Mouse (Mus musculus): ENCODE results near the gene Phb.

The Phb gene

DNA sequence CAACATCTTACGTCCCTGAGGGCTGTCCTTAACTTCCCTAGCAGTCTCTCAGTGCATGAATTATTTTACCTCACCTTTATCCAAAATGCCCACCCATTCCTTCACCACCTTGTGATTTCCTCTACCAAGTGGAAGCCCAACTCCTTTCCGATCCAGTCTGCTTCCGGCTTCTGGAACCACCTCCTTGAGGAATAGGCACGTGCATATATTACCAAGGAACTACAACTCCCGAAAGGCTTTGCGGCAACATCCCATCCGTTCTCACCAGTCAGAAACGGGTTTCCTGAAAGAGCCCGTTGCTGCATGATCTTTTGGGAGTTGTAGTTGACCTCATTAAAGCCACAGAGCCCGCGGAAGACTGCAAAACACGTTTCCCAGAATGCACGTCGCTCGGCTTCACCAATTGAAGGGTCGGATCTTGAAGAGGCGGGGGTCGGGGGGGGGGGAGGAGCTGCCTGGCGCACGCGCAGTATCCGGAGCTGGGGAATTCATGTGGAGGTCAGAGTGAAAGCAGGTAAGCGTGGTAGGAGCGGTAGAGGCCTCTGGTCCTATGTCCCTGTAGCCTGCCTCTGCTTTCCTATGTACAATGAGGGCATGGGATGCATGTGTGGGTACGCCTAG is at the start of gene Phb:
TSS of gene Phb (plus strand) at position 429 of the 621 bp plus-strand sequence.
- peak; percentile 99 for DNase-seq (ENCODE audit: low spot score)

DNA sequence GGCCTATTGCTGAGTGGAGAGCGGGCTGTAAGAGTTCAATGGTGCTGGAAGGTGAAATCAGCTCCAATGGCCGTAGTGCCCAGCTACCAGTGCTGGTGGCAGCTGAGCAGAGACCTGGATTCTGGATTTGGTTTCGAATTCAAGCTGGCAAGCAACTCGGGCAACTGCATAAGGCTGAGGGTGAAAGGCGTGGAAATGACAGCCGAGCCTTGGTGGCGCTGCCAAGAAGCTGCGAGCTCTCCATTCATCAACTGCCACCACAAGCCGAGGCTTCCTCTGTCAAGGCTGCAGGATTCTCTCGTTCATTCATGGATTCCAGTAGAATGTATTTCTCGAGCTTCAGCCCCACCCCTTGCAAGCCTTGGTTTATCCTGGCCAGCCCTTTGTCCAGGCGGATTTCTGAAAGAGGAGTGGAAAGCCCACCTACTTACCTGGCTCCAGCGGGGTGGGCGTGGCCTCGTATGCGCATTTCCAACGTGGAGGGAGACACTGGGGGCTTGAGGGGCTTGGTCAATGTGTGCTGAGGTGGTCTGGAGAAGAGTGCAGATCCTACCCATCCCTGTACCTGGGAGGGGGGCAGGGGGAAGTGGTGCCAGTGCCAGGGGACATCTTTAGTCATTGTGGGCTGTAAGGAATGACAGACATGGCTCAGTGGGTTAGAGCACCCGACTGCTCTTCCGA is 48.8 kb upstream of the Phb start:
- no peak for DNase-seq (ENCODE audit: low spot score)

DNA sequence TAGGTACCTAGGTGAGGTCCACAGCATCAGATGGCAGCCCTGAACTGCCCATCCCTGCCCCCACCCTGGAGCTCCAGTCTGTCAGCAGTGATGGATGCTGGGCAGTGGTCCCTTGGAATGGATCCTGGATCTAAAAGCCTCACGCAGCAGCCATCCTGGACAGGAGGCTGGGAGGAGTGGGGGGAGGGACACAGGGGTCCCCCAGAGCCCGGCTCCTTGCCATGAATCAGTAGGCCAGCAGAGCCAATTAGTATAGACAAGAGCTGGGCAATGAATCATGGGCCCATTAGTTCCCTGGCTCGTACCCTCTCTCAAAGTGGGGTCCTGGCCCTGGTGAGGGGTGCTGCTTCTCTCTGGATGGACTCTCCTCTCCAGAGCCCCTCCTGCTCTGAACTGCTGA is 47.7 kb upstream of the Phb start:
- no peak for DNase-seq (ENCODE audit: low spot score)

DNA sequence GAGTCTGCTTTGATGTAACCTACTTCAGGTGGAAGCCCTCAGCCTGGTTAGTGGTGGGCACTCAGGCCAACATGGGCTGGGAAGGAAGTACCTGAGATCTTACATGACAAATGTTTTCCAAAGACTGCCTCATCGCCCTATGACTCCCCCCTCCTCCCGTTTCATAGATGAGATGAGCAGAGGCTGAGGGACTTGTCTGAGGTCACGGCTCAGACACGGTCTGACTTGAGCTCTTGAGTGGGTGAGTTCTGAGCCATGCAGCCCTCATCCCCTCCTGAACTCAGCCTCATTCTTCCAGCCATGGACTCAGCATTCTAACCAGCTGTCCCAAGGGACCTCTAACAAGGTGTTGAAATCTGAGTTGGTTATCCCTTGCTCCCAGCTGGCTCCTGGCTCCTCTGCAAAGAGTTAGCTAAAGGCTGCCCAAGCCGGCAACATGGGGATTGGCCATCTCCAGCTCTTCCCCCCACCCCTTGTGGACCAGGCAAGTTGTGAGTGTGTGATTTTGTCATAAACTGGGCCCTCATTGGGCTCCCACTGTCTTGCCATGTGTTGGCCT is 46.8 kb upstream of the Phb start:
- no peak for DNase-seq (ENCODE audit: low spot score)

DNA sequence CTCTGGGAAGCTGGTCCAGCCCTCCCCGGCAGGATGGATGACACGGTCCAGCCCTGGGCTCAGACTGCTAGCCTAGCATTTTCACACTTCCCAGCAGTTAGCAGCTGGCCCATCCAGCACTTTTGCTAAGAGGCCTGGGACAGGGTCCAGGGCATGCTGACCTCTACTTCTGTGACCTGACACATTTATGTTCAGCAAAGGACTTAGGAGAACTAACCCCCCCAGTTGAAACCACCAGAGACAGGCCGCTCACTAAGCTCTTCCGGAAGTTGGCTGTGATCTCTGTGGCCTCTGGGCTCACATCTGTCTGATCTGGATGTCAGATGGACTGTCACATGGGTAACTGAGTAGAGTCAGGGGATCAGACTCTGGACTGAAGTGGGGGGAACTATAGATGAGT is 45.7 kb upstream of the Phb start:
- peak; percentile 54 for DNase-seq (ENCODE audit: low spot score)

DNA sequence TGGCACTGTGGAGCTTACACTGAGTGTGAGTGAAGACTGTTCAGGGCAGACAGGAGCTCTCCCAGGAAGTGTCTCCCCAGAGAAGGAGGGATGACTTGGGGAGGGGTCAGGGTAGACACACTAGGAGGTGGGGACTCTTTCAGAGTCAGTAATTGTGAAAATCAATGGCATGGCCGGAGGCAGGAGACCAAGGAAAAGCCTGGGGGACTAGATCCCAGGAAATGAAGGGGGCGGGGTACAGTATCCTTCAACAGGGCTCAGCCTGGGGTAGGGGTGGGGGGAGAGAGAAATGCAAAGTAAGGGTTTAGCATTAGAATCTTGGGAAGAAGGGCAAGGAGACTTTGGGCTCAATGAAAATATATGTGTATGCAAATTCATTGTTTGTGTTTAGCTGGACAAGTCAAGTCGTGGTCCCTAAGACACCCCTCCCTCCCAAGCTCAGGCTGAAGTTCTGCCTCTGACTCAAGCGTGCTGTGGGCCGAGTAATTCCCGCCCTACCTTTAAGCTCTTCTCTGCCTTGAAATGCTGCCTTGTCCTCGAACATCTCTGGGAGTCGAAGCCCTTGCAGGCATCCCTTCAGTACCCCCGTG is 45.1 kb upstream of the Phb start:
- DNase-seq (ENCODE audit: low spot score): no peak

DNA sequence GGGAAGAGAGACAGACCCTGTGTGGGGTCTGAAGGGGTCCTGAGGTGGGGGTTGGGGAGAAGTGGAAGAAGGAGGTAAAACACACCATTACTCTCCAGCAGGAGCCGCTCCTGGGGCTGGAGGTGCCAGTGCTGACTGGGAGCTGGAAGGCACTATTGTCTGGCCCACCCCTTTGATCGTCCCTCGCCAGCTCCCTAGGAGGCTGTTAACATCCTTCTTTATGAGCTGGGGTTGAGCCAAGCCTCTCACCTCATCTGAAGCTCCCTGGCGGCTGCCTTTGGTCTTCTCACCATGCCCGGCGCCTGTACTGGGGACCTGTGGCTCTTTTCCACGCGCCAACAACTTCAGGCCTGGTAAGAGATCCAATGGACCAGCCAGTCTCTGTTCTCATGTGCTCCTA is 44.3 kb upstream of the Phb start:
- DNase-seq (ENCODE audit: low spot score): no peak

DNA sequence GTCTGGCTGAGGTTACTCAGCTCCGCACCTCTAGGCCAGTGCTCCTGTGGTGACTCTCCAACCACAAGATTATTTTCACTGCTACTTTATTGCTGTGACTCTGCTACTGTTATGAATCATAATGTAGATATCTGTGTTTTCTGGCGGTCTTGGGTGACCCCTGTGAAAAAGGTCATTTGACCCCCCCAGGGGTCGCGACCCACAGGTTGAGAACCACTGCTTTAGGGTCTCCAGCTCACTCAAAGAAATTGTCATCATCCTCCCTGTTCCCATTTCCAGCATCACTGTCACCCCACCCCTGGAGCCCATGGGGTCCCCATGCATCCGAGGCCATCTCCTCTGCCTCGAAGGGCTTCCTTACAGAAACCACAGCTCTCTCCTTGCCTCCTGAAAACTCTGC is 36.2 kb upstream of the Phb start:
- no peak for DNase-seq (ENCODE audit: low spot score)

DNA sequence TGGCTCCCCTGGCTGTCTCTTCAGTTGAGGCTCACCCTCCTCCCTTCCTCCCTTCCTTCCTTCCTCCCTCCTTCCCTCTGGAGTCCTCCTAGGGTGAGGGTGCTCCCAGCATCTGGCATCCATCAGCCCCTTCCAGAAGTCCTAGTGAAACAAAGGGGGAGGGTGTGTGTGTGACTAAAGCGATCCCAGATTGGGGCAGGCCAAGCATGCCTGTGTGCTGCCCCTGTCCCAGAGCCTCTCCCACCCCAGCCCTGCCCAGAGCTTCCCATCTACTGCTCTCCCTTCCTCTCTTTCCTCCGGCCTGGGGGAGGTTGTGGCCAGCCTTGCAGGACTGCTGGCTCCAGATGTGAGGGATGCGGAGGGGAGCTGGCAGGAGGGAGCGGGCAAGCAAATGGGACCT is 35.5 kb upstream of the Phb start:
- DNase-seq (ENCODE audit: low spot score): peak; percentile 36

DNA sequence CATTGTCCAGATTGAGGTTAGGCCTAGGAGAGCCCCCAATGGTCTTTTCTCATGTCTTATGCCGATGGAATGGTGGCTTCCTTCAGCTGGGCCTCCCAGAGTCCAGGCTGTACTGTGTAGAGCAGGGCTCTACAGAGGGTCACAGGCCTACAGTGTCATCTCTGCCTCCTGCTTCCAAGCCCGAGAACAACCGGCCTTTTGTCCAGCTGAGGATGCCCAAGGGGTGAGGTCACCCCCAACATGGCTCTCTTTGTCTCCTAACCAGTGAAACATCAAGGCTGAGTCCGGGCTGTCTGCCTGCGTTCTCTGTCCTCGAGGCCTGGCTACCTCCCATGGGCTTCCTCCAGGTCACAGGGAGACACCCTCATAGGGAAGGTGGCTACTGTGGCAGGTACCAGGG is 34.3 kb upstream of the Phb start:
- DNase-seq (ENCODE audit: low spot score): no peak

DNA sequence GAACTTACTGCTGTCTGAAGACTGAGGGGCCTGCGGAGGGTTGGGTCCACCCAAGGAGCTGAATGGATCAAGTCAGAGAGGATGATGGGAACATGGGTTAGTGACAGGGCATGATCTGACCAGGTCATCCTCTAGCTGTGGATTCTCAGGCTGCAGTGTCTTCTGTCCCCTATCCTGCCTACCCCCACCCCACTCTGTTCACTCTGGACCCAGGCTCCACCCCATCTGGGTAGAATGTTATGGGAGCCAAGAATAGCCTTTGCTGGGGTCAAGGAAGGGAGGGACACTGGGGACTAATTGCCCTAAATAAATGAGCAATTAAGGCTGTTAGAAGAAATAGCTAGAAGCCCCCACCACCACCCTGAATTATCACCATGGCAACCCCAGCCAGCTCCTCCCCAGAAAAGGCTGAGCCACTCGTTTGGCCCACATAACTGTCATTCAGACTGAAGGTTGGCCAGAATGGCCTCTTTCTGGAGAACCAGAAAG is 33.2 kb upstream of the Phb start:
- no peak for DNase-seq (ENCODE audit: low spot score)

DNA sequence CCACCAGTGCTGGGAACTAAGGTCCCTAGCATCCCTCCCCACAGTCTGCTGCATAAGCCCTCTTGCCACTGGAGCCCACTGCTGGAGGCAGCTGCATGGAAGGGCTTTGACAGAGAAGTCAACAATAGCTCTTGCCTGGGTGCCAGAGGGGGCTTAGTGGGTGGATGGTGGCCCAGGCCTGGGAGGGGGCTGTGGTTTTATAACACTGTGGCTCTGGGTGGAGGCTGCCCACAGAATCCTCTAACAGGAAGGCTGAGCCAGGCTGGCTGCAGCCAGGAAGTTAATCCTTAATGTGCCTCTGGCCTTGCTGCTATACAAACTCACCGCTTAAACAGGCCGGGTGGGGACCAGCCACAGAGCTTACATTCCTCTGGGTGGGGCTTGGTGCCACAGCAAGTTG is 31.7 kb upstream of the Phb start:
- DNase-seq (ENCODE audit: low spot score): no peak

DNA sequence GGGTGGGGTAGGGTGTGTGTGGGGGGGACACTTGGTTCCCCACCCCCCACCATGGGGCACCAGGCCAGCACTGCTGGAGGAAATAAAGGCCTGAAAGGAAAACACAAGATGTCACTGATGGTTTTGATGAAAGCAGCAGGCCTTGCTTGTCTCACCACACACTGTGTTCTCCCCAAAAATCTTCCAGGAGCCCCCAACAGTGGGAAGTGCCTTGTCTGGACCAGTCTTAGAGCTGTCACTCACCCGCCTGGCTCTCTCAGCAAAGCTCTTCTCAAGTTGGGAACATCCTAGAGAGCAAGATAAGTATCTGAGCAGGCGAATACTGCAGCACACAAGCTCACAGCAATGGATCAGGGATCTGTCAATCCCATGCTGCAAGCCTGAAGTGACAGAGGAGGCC is 26.0 kb upstream of the Phb start:
- no peak for DNase-seq (ENCODE audit: low spot score)

DNA sequence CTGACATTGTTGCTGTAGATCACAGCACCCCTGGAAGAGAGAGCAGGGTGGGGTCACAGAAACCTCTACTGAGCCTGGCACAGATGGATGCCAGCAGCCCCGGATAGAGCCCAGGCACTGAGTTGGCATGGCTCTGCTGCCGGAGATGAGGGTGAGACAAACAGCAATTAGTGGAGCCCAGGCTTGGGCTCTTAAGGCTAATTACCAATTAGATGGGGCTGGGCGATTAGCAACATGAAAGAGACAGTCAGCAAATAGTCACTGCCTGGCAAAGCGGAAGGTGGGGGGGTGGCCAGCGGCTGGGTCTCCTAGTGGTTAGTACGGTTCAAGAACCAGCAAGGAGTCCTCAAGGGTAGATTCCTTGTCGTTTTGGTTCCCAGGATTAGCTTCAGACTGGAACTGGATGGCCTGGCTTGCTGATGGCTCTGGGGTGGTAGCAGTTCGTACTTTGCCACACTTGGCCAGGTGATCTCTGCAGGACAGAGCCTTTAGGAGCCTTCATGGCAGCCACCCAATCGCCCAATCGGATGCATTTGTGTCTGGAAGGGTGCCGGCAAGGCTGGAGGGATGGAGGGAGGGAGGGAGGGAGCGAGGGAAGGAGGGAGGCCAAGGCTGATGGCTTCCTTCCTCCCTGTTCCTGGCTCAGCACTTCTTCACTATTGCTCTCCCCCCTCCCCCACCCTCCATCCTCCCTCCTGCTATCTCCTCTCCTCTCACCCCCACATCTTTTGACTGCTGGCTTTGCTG is 24.1 kb upstream of the Phb start:
- no peak for DNase-seq (ENCODE audit: low spot score)

DNA sequence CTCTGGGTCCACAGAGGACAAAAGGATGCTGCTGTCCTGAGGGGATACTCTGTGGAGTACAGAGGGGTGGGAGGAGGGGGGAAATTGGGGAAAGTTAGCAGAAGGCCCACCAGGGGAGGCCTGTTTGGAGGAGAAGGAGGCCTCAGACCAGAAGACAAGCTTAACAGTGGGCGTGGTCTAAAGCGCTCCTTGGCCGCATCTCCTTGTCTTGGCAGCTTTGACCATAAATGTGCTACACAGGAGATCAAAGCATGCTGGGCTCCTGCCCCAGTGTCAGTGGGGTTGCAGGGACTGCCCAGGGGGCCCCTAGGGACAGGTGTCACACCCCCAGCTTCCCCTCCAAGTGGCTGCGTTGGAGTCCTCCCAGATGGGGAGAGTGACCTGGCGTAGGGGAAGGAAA is 22.9 kb upstream of the Phb start:
- no peak for DNase-seq (ENCODE audit: low spot score)

DNA sequence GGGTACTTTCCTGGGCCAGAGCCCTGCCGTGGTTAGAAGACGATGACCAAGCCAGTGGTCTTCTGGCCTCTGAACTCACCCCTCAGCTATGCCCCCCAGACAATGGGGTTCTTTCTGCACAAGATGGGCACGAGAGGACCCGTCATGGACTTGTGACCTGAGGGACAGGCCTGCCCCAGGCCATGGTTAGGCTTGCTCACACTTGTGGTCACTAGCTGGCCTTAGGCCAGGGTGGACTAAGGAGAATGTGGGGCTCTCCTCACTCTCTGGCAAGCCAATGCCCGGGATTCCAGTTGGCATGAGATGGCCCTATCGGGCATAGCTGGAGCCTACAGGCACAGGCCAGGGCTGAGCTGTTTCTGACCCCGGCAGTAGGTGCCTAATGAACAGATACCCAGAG is 22.4 kb upstream of the Phb start:
- DNase-seq (ENCODE audit: low spot score): no peak

DNA sequence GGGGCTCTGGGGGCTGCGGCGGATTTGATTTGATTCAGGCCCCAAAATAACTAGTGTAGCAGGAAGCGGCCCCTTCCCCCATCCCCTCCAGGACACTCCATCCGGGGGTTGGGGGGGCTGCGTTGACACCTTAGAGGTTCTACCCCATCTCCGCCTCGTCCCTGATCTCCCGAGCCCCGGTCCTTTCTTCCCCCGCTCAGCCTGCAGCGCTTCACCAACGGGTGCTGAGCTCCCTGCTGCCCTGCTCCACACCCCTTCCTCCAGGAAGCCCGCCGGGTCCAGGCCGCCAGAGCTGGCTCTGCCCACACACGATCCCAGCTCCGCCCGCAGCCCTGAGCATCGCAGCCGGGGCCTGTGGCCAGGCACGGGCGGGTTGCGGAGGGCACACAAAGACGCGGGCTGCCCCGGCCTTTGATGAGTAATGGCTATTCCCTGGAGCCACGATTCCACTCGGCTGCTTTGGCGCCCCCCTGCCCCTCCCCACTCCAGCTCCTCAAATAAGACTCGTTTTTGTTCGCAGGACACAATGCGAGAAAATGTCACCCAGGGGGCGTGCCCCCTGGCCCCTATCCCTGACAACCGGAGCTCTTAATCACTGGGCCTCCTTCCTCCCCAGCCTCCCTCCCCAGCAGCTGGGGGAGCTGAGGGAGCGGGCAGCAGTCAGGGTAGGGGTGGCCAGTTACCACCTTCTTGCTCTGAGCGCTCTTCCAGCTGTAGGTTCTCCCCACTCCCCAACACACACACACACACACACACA is 21.2 kb upstream of the Phb start:
- peak; percentile 43 for DNase-seq (ENCODE audit: low spot score)

DNA sequence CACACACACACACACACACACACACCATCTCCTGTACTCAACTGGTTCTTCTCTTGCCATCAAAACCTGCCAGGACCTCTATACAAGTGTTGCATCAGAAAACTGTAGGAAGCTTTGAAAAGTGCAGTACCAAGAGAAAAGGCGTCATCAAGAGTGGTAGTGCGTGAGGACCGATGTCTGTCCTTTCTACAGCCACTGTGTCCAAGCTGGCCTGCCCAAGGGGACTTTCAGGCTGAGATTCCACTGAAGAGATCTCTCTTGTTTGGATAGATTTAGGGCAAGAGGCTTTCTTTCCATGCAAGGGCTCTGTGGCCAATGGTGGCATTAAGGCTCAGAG is 20.6 kb upstream of the Phb start:
- no peak for DNase-seq (ENCODE audit: low spot score)

DNA sequence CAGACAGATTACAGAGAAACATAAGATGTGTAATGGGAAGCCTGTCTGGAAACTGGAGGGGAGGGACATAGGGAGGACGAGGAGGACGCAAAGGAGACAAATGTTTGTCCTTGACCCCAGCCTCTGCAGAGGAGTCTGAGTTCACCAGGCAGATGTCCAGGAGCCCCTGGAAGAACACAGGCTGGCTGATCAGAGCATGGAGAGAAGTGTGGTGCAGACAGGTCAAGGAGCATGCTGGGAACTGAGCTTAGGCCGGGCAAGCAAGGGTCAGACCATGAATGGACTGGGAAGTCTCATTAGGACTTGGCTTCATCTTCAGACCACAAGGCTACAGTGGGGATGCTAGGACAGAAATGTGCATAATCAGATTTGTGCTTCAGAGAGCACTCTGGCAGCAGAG is 19.0 kb upstream of the Phb start:
- DNase-seq (ENCODE audit: low spot score): no peak

DNA sequence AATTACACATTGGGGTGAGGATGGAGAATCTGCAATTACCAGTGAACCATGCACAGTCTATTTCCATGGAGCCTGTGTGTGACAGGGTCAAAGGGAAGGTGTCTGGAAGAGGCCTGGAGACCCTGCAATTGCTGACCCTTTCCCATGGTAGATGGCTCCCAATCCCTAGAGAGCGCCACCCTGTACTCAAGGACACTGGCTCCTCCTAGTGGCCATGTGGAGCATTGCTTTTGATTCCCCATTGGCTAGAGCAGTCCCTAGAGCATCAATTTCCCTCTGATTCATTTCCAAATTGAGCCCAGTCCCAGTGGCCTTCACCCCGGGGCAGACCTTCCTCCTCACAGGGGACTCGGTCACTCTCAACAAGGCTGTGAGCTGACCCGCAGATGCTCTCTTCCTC is 17.9 kb upstream of the Phb start:
- peak; percentile 44 for DNase-seq (ENCODE audit: low spot score)

DNA sequence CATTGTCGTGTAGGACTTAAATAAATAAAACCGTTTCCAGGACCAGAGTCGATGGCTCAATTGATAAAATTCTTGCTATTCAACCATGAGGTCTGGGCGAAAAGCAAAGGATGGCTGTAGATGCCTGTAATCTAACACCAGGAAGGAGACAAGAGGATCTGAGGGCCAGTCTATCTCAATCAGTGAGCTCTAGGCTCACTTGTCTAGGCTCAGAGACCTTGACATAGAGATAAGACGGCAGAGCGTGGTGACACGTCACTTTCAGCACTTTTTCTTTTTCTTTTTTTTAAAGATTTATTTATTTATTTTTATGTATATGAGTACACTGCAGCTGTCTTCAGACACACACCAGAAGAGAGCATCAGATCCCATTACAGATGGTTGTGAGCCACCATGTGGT is 17.2 kb upstream of the Phb start:
- DNase-seq (ENCODE audit: low spot score): no peak

DNA sequence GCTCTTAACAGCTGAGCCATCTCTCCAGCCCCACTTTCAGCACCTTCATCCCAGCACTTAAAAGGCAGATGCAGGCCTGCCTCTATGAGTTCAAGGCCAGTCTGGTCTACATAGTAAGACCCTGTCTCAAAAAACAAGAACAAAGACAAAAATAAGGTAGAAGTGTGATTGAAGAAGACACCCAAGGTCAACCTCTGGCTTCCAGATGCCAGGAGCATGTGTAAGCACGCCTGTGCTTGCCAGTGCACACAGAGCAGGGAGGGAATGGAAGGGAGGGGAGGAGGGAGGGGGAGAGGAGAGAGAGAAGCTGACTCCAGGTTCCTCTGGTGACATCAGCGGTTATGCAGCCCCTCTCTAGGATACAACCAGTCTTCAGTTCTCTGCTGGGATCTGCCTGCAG is 16.8 kb upstream of the Phb start:
- no peak for DNase-seq (ENCODE audit: low spot score)
